Mouse (Mus musculus) heart, postnatal 0 days (tissue): ENCODE results near the gene Zfp664.

Experiments
- CTCF ChIP-seq: IDR thresholded peaks from 2 replicates; pipeline ENCODE4 v1.5.1; 2016; ENCODE audit warnings: antibody characterized with exemption, control low read depth, low read depth
- EP300 ChIP-seq: IDR thresholded peaks from 2 replicates; pipeline ENCODE4 v1.6.1; 2016; ENCODE audit warnings: antibody characterized with exemption, low read depth

DNA sequence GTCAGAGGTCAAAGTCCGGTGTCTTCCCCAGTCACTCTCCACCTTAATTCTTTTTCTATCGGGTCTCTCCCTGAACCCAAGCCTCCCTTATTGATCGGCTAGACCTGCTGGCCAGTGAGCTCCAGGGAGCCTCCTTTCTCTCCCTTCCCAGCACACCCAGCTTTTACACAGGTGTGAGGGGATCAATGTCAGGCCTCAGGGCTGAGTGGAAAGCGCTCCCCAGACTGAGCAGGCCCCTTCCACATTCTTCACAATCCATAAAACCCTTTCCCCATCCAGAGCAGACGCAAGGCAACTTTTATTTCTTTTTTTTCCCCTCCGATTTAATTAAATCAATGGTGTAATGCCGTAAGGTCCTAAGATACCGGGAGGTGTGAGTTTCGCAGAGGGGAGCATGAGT is 68.1 kb downstream of the Zfp664 start:
- TF ChIP-seq CTCF = no peak
- TF ChIP-seq EP300 = no peak
